Mouse (Mus musculus) activated CD4-positive, CD25-positive, alpha-beta regulatory T cell, adult 4 months (primary cell): Measurements from ENCODE around the gene AL732309.1. TPM values are rescaled to one million over a fixed set of nuclear protein-coding genes. Genes with fewer than 3 reads are reported as not detected.

ENCODE experiments used
- ATAC-seq: one replicate; pipeline ENCODE4 v1.8.0; 2017
- polyA plus RNA-seq, 2 experiments: library from polyadenylated mRNA; unstranded; fragments of 100-300 nt; shearing (Covaris generic); gene quantifications; one replicate each; pipeline ENCODE4 v1.2.1; 2017

The AL732309.1 gene
- polyA plus RNA-seq, 2 experiments from 2014 or later, result 3.6 to 4.2 TPM

DNA sequence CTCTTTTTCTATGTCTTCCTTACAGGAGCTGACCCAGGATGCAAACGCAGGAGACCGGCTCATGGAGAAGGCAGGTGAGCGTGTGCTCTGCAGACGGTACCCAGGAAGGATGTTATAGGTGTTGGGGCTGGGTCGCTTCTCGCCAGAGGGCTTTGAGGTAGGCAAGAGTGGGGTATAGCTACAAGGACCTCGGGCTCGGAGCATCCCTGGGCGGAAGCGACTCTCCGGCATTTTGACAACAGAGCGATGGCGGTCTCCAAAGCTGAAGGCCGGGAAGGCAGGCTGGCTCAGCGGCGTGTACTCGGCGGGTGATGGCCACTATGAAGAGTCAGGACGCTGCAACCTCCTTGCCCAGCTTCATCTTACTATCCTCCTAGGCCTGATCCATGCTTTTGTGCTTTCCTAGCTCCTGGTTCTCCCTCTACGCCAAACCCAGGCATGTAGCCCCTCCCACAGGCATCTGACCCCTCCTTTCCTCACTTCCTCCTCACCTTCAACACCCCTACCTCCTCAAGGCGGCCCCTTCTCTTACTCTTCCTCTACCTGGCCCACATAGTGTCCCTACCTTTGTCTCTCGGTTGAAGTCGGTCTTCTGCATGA is 33.3 kb downstream of the AL732309.1 start:
- no peak for ATAC-seq

- ATAC-seq, result peak; percentile 95
These were observed 35.5 kb downstream of the AL732309.1 start, which contains the start of gene Nelfb for GRCm38 (mm10) chr2:25211121-25211670. Gene Nelfb (minus strand): TSS chr2:25211489.

GRCm38 (mm10) chr2:25210686-25211085 is 36.0 kb downstream of the AL732309.1 start:
- ATAC-seq, result no peak

DNA sequence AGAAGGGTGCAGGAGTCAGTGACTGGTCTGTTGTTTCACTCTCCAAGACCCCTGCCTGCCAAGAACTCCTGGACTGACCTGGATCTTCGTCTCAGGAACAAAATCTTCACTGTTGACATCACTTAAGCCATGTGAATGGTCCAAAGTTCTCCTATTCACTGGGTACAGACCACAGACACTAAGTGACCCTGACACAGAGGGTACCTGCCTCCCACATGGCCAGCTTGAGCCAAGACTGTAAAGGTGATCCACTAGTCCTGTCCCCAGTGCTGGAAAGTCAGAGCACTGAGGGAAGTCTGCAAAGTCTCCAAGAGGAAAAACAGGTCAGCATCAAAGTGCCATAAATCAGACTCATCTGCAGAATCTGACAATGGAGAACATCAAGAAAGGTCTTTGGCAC is 39.1 kb downstream of the AL732309.1 start:
- no peak for ATAC-seq

- ATAC-seq, result no peak
These were observed 42.9 kb downstream of the AL732309.1 start for GRCm38 (mm10) chr2:25203631-25204214.

DNA sequence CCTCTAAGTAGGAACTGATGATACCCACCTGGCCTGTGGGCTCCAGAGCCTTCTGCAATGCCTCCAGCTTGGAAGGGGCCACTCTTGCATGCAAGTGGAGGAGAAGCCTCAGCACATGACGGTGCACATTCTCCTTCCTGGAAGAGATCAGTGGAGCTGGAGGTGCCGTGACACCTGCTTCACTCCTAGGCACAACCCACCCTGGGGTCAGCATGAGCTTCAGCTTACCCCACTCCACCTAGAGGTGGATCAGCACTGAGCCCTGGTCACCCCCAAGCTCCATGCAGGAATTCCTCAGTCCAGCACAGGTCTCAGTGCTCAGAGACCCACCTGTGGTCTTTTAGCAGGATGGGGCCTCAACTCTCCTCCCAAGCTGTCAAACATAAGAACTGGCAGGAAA is 46.0 kb downstream of the AL732309.1 start:
- no peak for ATAC-seq

DNA sequence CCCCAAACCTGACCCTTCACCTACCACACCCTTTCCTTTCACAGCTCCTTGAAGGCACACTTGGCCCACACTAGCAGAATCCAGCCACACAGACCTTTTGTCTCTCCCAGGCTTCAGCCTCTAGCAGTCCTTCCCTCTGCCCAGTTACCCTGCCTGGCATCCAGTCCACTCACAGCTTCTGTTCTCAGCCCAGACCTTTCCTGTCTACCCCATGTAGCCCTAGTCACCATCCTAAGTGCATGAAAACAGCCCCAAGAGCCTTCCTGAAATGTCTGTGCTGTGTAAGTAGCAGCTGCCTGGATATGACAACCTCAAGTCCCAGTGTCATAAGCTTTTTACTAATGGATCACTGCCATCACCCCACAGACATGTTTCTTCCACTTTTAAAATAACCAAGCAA is 48.7 kb downstream of the AL732309.1 start:
- ATAC-seq, result no peak

DNA sequence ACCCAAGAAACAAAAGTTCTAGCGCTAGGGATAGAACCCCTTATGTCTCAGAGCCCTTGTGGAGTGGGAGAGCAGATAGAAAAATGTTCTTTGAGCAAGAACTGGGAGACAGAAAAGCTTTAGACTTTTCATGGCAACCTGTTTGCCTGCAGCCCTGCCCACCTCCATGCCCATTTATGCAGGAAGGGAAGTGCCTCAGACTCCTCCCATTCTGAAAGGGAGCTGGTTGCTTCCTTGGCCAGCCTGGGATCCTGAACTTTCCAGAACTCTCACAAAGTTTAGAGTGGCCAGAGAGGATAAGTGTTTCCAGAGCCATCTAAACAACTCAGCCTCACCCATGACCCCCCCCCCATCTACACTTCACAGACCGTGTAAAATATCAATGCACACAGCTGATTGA is 49.5 kb downstream of the AL732309.1 start:
- ATAC-seq, result no peak

- ATAC-seq, result peak; percentile 60
These were observed 50.3 kb downstream of the AL732309.1 start, which contains the start of gene Tor4a for GRCm38 (mm10) chr2:25196172-25196954. Gene Tor4a (minus strand): TSS chr2:25196886.

- ATAC-seq, result peak; percentile 48
These were observed 51.2 kb downstream of the AL732309.1 start for GRCm38 (mm10) chr2:25195211-25196156.

Other genes starting within 250 kb of the AL732309.1 start
- gene Nsmf, start 192.5 kb downstream of the AL732309.1 start, polyA plus RNA-seq, result 10 to 100 TPM; 11.1 to 11.2 TPM
- gene Entpd8, start 166.6 kb downstream of the AL732309.1 start, polyA plus RNA-seq, result not detected
- gene Noxa1, start 151.7 kb downstream of the AL732309.1 start, polyA plus RNA-seq, result 1 to 10 TPM; 1.6 to 1.9 TPM
- gene Nrarp, start 66.1 kb downstream of the AL732309.1 start, polyA plus RNA-seq, result 1 to 10 TPM in 1 of 2 experiments, under 1 TPM in 1; 0.61 to 1.2 TPM
- 10 to 100 TPM; 51.4 to 89.5 TPM for gene Tor4a, start 50.0 kb downstream of the AL732309.1 start, polyA plus RNA-seq
- gene Nelfb, start 35.4 kb downstream of the AL732309.1 start, polyA plus RNA-seq, result 10 to 100 TPM; 41.1 to 49.1 TPM
- gene Stpg3, start 32.2 kb downstream of the AL732309.1 start, polyA plus RNA-seq, result not detected
- not detected for gene Fam166a, start 28.1 kb downstream of the AL732309.1 start, polyA plus RNA-seq
- 100 to 1,000 TPM; 110 to 150 TPM for gene Tubb4b, start 22.2 kb downstream of the AL732309.1 start, polyA plus RNA-seq
- not detected for gene Slc34a3, start 12.5 kb downstream of the AL732309.1 start, polyA plus RNA-seq
- not detected for gene Rnf224, start 10.1 kb downstream of the AL732309.1 start, polyA plus RNA-seq
- gene Rnf208, start 4.6 kb downstream of the AL732309.1 start, polyA plus RNA-seq, result under 1 TPM in 1 of 2 experiments, not detected in 1; 0.58 TPM
- not detected for gene Cysrt1, start 4.4 kb downstream of the AL732309.1 start, polyA plus RNA-seq
- 10 to 100 TPM; 10.8 to 13.0 TPM for gene Tmem203, start 8.6 kb upstream of the AL732309.1 start, polyA plus RNA-seq
- gene Tprn, start 15.8 kb upstream of the AL732309.1 start, polyA plus RNA-seq, result 10 to 100 TPM in 1 of 2 experiments, 1 to 10 TPM in 1; 5.5 to 12.4 TPM
- 100 to 1,000 TPM; 127 to 134 TPM for gene Ssna1, start 25.6 kb upstream of the AL732309.1 start, polyA plus RNA-seq
- 10 to 100 TPM; 24.8 to 39.3 TPM for gene Anapc2, start 25.6 kb upstream of the AL732309.1 start, polyA plus RNA-seq
- not detected for gene Tmem210, start 41.3 kb upstream of the AL732309.1 start, polyA plus RNA-seq
- not detected for gene Lrrc26, start 43.1 kb upstream of the AL732309.1 start, polyA plus RNA-seq
- gene Grin1, start 72.3 kb upstream of the AL732309.1 start, polyA plus RNA-seq, result not detected
- 10 to 100 TPM; 19.7 to 23.2 TPM for gene Man1b1, start 85.5 kb upstream of the AL732309.1 start, polyA plus RNA-seq
- gene Dpp7, start 109.5 kb upstream of the AL732309.1 start, polyA plus RNA-seq, result 10 to 100 TPM; 10.3 to 13.9 TPM
- gene Uap1l1, start 118.8 kb upstream of the AL732309.1 start, polyA plus RNA-seq, result 10 to 100 TPM; 13.3 to 15.0 TPM
- 1 to 10 TPM; 1.8 to 2.6 TPM for gene Sapcd2, start 125.5 kb upstream of the AL732309.1 start, polyA plus RNA-seq
- under 1 TPM in 1 of 2 experiments, not detected in 1; 0.17 TPM for gene Entpd2, start 149.0 kb upstream of the AL732309.1 start, polyA plus RNA-seq
- 1 to 10 TPM; 1.2 to 1.7 TPM for gene Npdc1, start 152.5 kb upstream of the AL732309.1 start, polyA plus RNA-seq
- 10 to 100 TPM; 13.6 to 13.8 TPM for gene Fut7, start 176.4 kb upstream of the AL732309.1 start, polyA plus RNA-seq
- 10 to 100 TPM; 32.8 to 41.4 TPM for gene Abca2, start 181.8 kb upstream of the AL732309.1 start, polyA plus RNA-seq
- gene Clic3, start 210.0 kb upstream of the AL732309.1 start, polyA plus RNA-seq, result 1 to 10 TPM; 2.0 to 2.2 TPM
- gene Paxx, start 214.2 kb upstream of the AL732309.1 start, polyA plus RNA-seq, result 10 to 100 TPM; 72.8 to 74.8 TPM
- not detected for gene Ptgds, start 223.2 kb upstream of the AL732309.1 start, polyA plus RNA-seq
- not detected for gene Lcn12, start 247.0 kb upstream of the AL732309.1 start, polyA plus RNA-seq